Mouse (Mus musculus): ENCODE data around the gene Mex3d.

DNA sequence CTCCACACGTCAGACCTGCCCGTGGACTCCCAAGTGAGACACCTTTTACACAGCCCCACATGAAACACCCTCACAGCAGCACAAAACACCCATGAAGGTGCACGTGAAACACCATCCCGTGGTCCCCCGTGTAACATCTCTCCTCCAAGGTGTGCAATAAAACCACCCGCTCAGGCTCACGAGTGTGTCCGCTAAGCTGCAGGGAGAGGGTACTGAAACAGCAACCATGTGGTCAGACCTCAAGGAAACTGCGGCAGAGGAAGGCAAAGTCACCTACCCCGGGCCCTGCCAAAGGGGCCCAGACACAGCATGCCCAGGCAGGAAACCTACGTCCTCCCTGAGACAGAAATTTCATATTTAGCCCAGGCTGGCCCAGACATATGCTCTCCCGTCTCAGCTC, 51.2 kb downstream of the Mex3d start:
- TF ChIP-seq POLR2A (IDR thresholded peaks at IDR 0.05; ENCODE audit: low read depth, low read length) (no peak), CTCF (conservative IDR thresholded peaks at IDR 0.05; ENCODE audit: insufficient read depth, insufficient read length, low read depth, low read length) (no peak)
